Mouse (Mus musculus) midbrain, embryonic 10.5 days (tissue): ENCODE measurements around the gene Lhx4. TPM values are rescaled to one million over a fixed set of nuclear protein-coding genes. Genes with fewer than 3 reads are reported as not detected.

Experiments
- DNase-seq: peaks from one replicate; pipeline ENCODE4 v3.0.0-alpha.2; 2017; ENCODE audit warnings: low spot score
- H3K27ac ChIP-seq: fragments of 300-500 bp; sonication (generic); replicated peaks from 2 replicates; pipeline ENCODE4 v1.5.1; 2016; ENCODE audit warnings: mild to moderate bottlenecking
- H3K27me3 ChIP-seq: fragments of 300-500 bp; sonication (generic); 2 replicates; pipeline ENCODE4 v1.6.1; 2016; ENCODE audit warnings: low read depth, mild to moderate bottlenecking; ENCODE audit not compliant: poor library complexity, severe bottlenecking
- H3K36me3 ChIP-seq: fragments of 300-500 bp; sonication (generic); 2 replicates; pipeline ENCODE4 v1.6.1; 2016; ENCODE audit warnings: mild to moderate bottlenecking, moderate library complexity
- H3K4me1 ChIP-seq: fragments of 300-500 bp; sonication (generic); 2 replicates; pipeline ENCODE4 v1.6.1; 2016
- H3K4me3 ChIP-seq: fragments of 300-500 bp; sonication (generic); 2 replicates; pipeline ENCODE4 v1.5.1; 2016; ENCODE audit warnings: mild to moderate bottlenecking, moderate library complexity
- H3K9me3 ChIP-seq: fragments of 300-500 bp; sonication (generic); replicated peaks from 2 replicates; pipeline ENCODE4 v1.6.1; 2016; ENCODE audit warnings: mild to moderate bottlenecking
- WGBS: fragments of 180-500 bp; shearing (Covaris S2); methylation state at CpG from one replicate; pipeline ENCODE4 v1.1.7; 2016; 5-methylcytosine and 5-hydroxymethylcytosine counted together
- polyA plus RNA-seq: library from polyadenylated mRNA; unstranded; fragments of >200 nt; fragmentation: Nextera tagmentation; extraction: Ambion mirVana; gene quantifications from 2 replicates; pipeline ENCODE4 v1.2.1, GENCODE M21; 2016

The Lhx4 gene
- polyA plus RNA-seq, result 2.2 and 4.6 TPM in 2 replicates

GRCm38 (mm10) chr1:155751484-155752255 is at the start of gene Lhx4:
Gene Lhx4, minus strand, starts transcription at chr1:155751684.
- H3K4me1 ChIP-seq, result peaks cover 21% of the 10 kb centered on the region
- WGBS, result 68% methylated on average over 6 of the region's 6 CpGs
- no peak for DNase-seq
- no peaks in the 10 kb centered on the region for H3K9me3 ChIP-seq
- H3K27ac ChIP-seq, result no peak within 1 kb of the TSS; the same call in 1 of the 2 replicates
- no peak within 1 kb of the TSS; the same call in 1 of the 2 replicates for H3K4me3 ChIP-seq
- peaks cover 86% of the 10 kb centered on the region for H3K27me3 ChIP-seq
- H3K36me3 ChIP-seq, result no peaks in the 10 kb centered on the region

GRCm38 (mm10) chr1:155798000-155798399 is 46.5 kb upstream of the Lhx4 start:
- peaks cover 43% of the 10 kb centered on the region for H3K36me3 ChIP-seq
- 93% methylated on average over 4 of the region's 4 CpGs for WGBS

GRCm38 (mm10) chr1:155797425-155797824 is 45.9 kb upstream of the Lhx4 start:
- WGBS, result 90% methylated on average over 4 of the region's 4 CpGs
- H3K4me3 ChIP-seq, result no peak overlapping the region
- H3K27me3 ChIP-seq, result no peaks in the 10 kb centered on the region
- H3K27ac ChIP-seq, result no peak overlapping the region
- peaks cover 42% of the 10 kb centered on the region for H3K36me3 ChIP-seq
- H3K4me1 ChIP-seq, result 0 out of 2 replicates have a peak, but pooled peaks cover 3% of the 10 kb centered on the region
- no peaks in the 10 kb centered on the region for H3K9me3 ChIP-seq
- no peak for DNase-seq

More at GRCm38 (mm10) chr1:155798000-155798399, 46.5 kb upstream of the Lhx4 start:
- H3K9me3 ChIP-seq, result no peaks in the 10 kb centered on the region
- no peak for DNase-seq
- H3K27me3 ChIP-seq, result no peaks in the 10 kb centered on the region
- 0 out of 2 replicates have a peak, but pooled peaks cover 3% of the 10 kb centered on the region for H3K4me1 ChIP-seq
- no peak overlapping the region for H3K27ac ChIP-seq
- no peak overlapping the region for H3K4me3 ChIP-seq

- no peaks in the 10 kb centered on the region for H3K27me3 ChIP-seq
- peaks cover 44% of the 10 kb centered on the region for H3K36me3 ChIP-seq
- 0 out of 2 replicates have a peak, but pooled peaks cover 3% of the 10 kb centered on the region for H3K4me1 ChIP-seq
- DNase-seq, result no peak
- no peak overlapping the region for H3K27ac ChIP-seq
- WGBS, result 86% methylated on average over 11 of the region's 11 CpGs
- H3K4me3 ChIP-seq, result no peak overlapping the region
- no peaks in the 10 kb centered on the region for H3K9me3 ChIP-seq
Measured at GRCm38 (mm10) chr1:155796757-155797405, 45.4 kb upstream of the Lhx4 start.

GRCm38 (mm10) chr1:155795791-155796233 is 44.3 kb upstream of the Lhx4 start:
- no peak for DNase-seq
- peaks cover 41% of the 10 kb centered on the region for H3K36me3 ChIP-seq
- H3K27me3 ChIP-seq, result no peaks in the 10 kb centered on the region
- no peak overlapping the region for H3K27ac ChIP-seq
- H3K9me3 ChIP-seq, result no peaks in the 10 kb centered on the region
- no peak overlapping the region for H3K4me3 ChIP-seq
- WGBS, result 94% methylated on average over 5 of the region's 5 CpGs
- H3K4me1 ChIP-seq, result peaks cover 4% of the 10 kb centered on the region; the same call in 1 of the 2 replicates

GRCm38 (mm10) chr1:155794855-155795254 is 43.4 kb upstream of the Lhx4 start:
- Histone ChIP-seq H3K4me1 (peaks cover 13% of the 10 kb centered on the region), H3K27ac (no peak overlapping the region), H3K9me3 (no peaks in the 10 kb centered on the region), H3K27me3 (no peaks in the 10 kb centered on the region), H3K36me3 (peaks cover 41% of the 10 kb centered on the region), H3K4me3 (no peak overlapping the region)
- DNase-seq, result no peak
- 87% methylated on average over 6 of the region's 6 CpGs for WGBS

- no peak for DNase-seq
- H3K4me1 ChIP-seq, result peaks cover 12% of the 10 kb centered on the region
- peaks cover 47% of the 10 kb centered on the region for H3K36me3 ChIP-seq
Measured at GRCm38 (mm10) chr1:155791919-155792318, 40.4 kb upstream of the Lhx4 start.

GRCm38 (mm10) chr1:155790111-155790974 is 38.9 kb upstream of the Lhx4 start:
- H3K9me3 ChIP-seq, result peaks cover 5% of the 10 kb centered on the region; the same call in 1 of the 2 replicates
- H3K36me3 ChIP-seq, result peaks cover 57% of the 10 kb centered on the region
- 75% methylated on average over 16 of the region's 16 CpGs for WGBS
- no peak overlapping the region for H3K4me3 ChIP-seq
- H3K27ac ChIP-seq, result peak overlapping the region; percentile 75
- H3K4me1 ChIP-seq, result peaks cover 10% of the 10 kb centered on the region
- H3K27me3 ChIP-seq, result peaks cover 7% of the 10 kb centered on the region; the same call in 1 of the 2 replicates
- DNase-seq, result no peak

More at GRCm38 (mm10) chr1:155791919-155792318, 40.4 kb upstream of the Lhx4 start:
- WGBS, result 70% methylated on average over 5 of the region's 5 CpGs
- Histone ChIP-seq H3K27ac (no peak overlapping the region), H3K9me3 (peaks cover 5% of the 10 kb centered on the region; the same call in 1 of the 2 replicates), H3K27me3 (no peaks in the 10 kb centered on the region), H3K4me3 (no peak overlapping the region)

- no peak for DNase-seq
- Histone ChIP-seq H3K4me3 (no peak overlapping the region), H3K4me1 (peaks cover 14% of the 10 kb centered on the region), H3K9me3 (peaks cover 5% of the 10 kb centered on the region; the same call in 1 of the 2 replicates), H3K27me3 (peaks cover 49% of the 10 kb centered on the region), H3K27ac (no peak overlapping the region), H3K36me3 (peaks cover 39% of the 10 kb centered on the region)
- WGBS, result 58% methylated on average over 7 of the region's 7 CpGs
Measured at GRCm38 (mm10) chr1:155785886-155786285, 34.4 kb upstream of the Lhx4 start.

- H3K27me3 ChIP-seq, result peaks cover 53% of the 10 kb centered on the region
- no peak overlapping the region for H3K4me3 ChIP-seq
- peaks cover 5% of the 10 kb centered on the region; the same call in 1 of the 2 replicates for H3K9me3 ChIP-seq
- no peak overlapping the region for H3K27ac ChIP-seq
- peaks cover 43% of the 10 kb centered on the region for H3K36me3 ChIP-seq
- peak; percentile 71 for DNase-seq
- WGBS, result 45% methylated on average over 19 of the region's 19 CpGs
- H3K4me1 ChIP-seq, result peaks cover 4% of the 10 kb centered on the region
Measured at GRCm38 (mm10) chr1:155784343-155785205, 33.1 kb upstream of the Lhx4 start.

GRCm38 (mm10) chr1:155782382-155782781 is 30.9 kb upstream of the Lhx4 start:
- H3K27ac ChIP-seq, result no peak overlapping the region
- DNase-seq, result no peak
- no peak overlapping the region for H3K4me3 ChIP-seq
- H3K4me1 ChIP-seq, result peaks cover 10% of the 10 kb centered on the region
- peaks cover 37% of the 10 kb centered on the region for H3K36me3 ChIP-seq
- peaks cover 73% of the 10 kb centered on the region for H3K27me3 ChIP-seq
- peaks cover 2% of the 10 kb centered on the region; the same call in 1 of the 2 replicates for H3K9me3 ChIP-seq
- 77% methylated on average over 5 of the region's 5 CpGs for WGBS
